Mouse (Mus musculus) forebrain, embryonic 12.5 days (tissue): ENCODE results near the gene Ddx46. TPM values are rescaled to one million over a fixed set of nuclear protein-coding genes. Genes with fewer than 3 reads are reported as not detected.
"Not testable (repeated sequence)": the region's sequence is repeated elsewhere in the genome, so short reads cannot be mapped to it uniquely, and the experiment has no call there.

Experiments used
- ATAC-seq: fragments of 200-750 bp; cut with Nextera tagmentation; 2 replicates; pipeline ENCODE4 v1.8.0; 2017; ENCODE audit warnings: moderate TSS enrichment; ENCODE audit not compliant: low FRiP score
- H3K27ac ChIP-seq: fragments of 300-500 bp; sonication (generic); 2 replicates; pipeline ENCODE4 v1.5.1; 2016; ENCODE audit warnings: mild to moderate bottlenecking
- H3K27me3 ChIP-seq: fragments of 300-500 bp; sonication (generic); 2 replicates; pipeline ENCODE4 v1.6.1; 2016; ENCODE audit warnings: mild to moderate bottlenecking
- H3K36me3 ChIP-seq: fragments of 300-500 bp; sonication (generic); replicated peaks from 2 replicates; pipeline ENCODE4 v1.6.1; 2016; ENCODE audit warnings: mild to moderate bottlenecking
- H3K4me1 ChIP-seq: fragments of 300-500 bp; sonication (generic); 2 replicates; pipeline ENCODE4 v1.6.1; 2016
- H3K4me2 ChIP-seq: fragments of 300-500 bp; sonication (generic); 2 replicates; pipeline ENCODE4 v1.6.1; 2016; ENCODE audit warnings: mild to moderate bottlenecking, moderate library complexity
- H3K4me3 ChIP-seq: fragments of 300-500 bp; sonication (generic); replicated peaks from 2 replicates; pipeline ENCODE4 v1.5.1; 2016; ENCODE audit warnings: mild to moderate bottlenecking
- H3K9ac ChIP-seq: fragments of 300-500 bp; sonication (generic); 2 replicates; pipeline ENCODE4 v1.6.1; 2016; ENCODE audit warnings: mild to moderate bottlenecking
- H3K9me3 ChIP-seq: fragments of 300-500 bp; sonication (generic); 2 replicates; pipeline ENCODE4 v1.6.1; 2016
- WGBS: fragments of 180-500 bp; shearing (Covaris S2); methylation state at CpG from one replicate; pipeline ENCODE4 v1.1.7; 2016; 5-methylcytosine and 5-hydroxymethylcytosine counted together
- polyA plus RNA-seq: library from polyadenylated mRNA; unstranded; fragments of >200 nt; fragmentation: Nextera tagmentation; extraction: Ambion mirVana; gene quantifications from 2 replicates; pipeline ENCODE4 v1.2.1, GENCODE M21; 2016

Gene Ddx46
- polyA plus RNA-seq, 1 experiment from 2014 or later, result 47.4 TPM

DNA sequence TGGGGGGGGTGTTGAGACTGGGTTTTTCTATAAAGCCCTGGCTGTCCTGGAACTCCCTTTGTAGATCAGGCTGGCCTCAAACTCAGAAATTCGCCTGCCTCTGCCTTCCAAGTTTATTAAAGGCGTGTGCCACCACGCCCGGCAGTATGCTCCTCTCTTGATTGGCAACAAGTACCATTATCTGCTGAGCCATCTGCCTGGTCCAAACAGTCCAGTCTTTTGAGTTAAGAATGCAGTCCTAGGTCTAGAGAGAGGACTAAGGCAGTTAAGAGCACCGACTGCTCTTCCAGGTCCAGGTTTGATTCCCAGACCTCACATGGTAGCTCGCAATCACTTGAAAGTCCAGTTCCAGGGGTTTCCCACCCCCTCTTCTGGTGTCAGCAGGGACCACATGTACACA is 16.2 kb downstream of the Ddx46 start:
- H3K4me1 ChIP-seq, result no peaks in the 10 kb centered on the region
- H3K4me2 ChIP-seq, result no peak overlapping the region
- no peaks in the 10 kb centered on the region for H3K9me3 ChIP-seq
- ATAC-seq, result no peak
- no peak overlapping the region for H3K4me3 ChIP-seq
- no peak overlapping the region for H3K27ac ChIP-seq
- 97% methylated on average over 6 of the region's 6 CpGs for WGBS
- no peak overlapping the region for H3K9ac ChIP-seq
- peaks cover 98% of the 10 kb centered on the region for H3K36me3 ChIP-seq
- H3K27me3 ChIP-seq, result no peaks in the 10 kb centered on the region

GRCm38 (mm10) chr13:55668550-55668949 is 33.7 kb downstream of the Ddx46 start:
- no peaks in the 10 kb centered on the region for H3K27me3 ChIP-seq
- no peak for ATAC-seq
- WGBS, result 81% methylated on average over 6 of the region's 6 CpGs
- H3K4me1 ChIP-seq, result no peaks in the 10 kb centered on the region
- H3K4me2 ChIP-seq, result no peak overlapping the region
- H3K36me3 ChIP-seq, result peaks cover 92% of the 10 kb centered on the region
- H3K9me3 ChIP-seq, result no peaks in the 10 kb centered on the region
- no peak overlapping the region for H3K4me3 ChIP-seq
- H3K9ac ChIP-seq, result no peak overlapping the region
- no peak overlapping the region for H3K27ac ChIP-seq

DNA sequence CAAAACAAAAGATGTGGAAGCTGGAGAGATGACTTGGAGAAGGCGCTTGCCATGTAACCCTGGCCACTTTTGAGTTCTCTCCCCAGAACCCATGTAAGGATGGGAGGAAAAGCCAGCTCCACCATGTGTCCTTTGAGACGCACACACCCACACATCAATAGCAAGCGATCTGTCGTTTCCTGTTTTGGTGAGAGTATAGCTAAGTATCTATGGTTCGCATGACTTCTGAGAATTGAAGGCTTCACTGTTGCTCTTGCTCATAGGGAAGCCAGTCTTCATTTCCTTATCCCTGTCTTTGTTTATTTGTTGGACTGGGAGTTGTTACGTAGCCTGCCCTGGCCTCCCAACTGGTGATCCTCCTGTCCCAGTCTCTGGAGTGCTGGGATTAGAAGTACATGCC is 37.9 kb downstream of the Ddx46 start:
- no peak overlapping the region for H3K27ac ChIP-seq
- H3K4me1 ChIP-seq, result no peaks in the 10 kb centered on the region
- H3K27me3 ChIP-seq, result no peaks in the 10 kb centered on the region
- H3K9ac ChIP-seq, result no peak overlapping the region
- H3K4me3 ChIP-seq, result no peak overlapping the region
- H3K9me3 ChIP-seq, result no peaks in the 10 kb centered on the region
- H3K4me2 ChIP-seq, result no peak overlapping the region
- ATAC-seq, result no peak
- H3K36me3 ChIP-seq, result peaks cover 89% of the 10 kb centered on the region
- WGBS, result 94% methylated on average over 6 of the region's 6 CpGs

DNA sequence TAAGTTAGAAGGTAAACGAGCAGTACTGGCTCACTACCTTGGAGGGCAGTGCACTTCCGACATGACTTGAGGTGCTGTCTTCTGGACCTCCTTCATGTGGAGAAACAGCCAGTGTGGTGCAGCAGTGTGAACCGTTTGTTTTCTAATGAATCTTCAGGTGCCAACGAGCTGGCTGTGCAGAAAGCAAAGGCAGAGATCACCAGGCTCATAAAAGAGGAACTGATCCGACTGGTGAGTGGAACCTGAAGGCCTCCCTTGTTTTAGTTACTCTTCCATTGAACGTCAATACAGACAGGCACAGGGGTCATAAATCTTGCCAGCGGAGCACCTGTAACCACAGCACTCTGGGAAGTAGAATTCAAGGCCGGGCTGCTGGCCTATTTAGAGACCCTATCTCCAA is 42.5 kb downstream of the Ddx46 start:
- no peak for ATAC-seq
- WGBS, result 89% methylated on average over 8 of the region's 8 CpGs
- Histone ChIP-seq H3K27ac (no peak overlapping the region), H3K9ac (no peak overlapping the region), H3K36me3 (peaks cover 83% of the 10 kb centered on the region), H3K4me2 (no peak overlapping the region), H3K9me3 (no peaks in the 10 kb centered on the region), H3K4me1 (no peaks in the 10 kb centered on the region), H3K4me3 (no peak overlapping the region), H3K27me3 (no peaks in the 10 kb centered on the region)

- H3K4me1 ChIP-seq, result no peaks in the 10 kb centered on the region
- no peaks in the 10 kb centered on the region for H3K9me3 ChIP-seq
- H3K27me3 ChIP-seq, result no peaks in the 10 kb centered on the region
- no peak overlapping the region for H3K4me3 ChIP-seq
- 90% methylated on average over 9 of the region's 9 CpGs for WGBS
- peaks cover 41% of the 10 kb centered on the region for H3K36me3 ChIP-seq
- ATAC-seq, result no peak
- no peak overlapping the region for H3K27ac ChIP-seq
- no peak overlapping the region for H3K4me2 ChIP-seq
- H3K9ac ChIP-seq, result no peak overlapping the region
These were observed 47.4 kb downstream of the Ddx46 start for GRCm38 (mm10) chr13:55682201-55682600.

DNA sequence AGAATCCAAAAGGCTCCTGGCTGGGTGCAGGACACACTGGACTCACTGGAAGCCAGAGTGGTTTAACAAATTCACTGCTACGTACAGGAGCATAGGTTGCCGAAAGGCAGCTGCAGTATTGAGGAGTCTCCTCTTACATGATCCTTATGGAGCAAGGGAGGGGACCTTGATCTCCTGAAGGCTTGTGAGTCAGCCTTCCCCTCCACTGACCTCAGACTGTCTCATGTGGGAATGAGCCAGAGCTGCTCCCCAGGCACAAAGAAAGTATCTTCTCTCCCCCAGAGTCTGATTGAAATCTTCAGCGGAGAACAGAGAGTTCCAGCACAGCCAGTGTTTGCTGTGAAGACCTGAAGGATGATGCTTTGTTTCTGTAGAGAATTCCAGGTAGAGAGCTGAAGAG is 48.8 kb downstream of the Ddx46 start:
- H3K9me3 ChIP-seq, result no peaks in the 10 kb centered on the region
- no peak overlapping the region for H3K4me3 ChIP-seq
- 87% methylated on average over 3 of the region's 3 CpGs for WGBS
- no peak for ATAC-seq
- H3K27ac ChIP-seq, result no peak overlapping the region
- no peaks in the 10 kb centered on the region for H3K27me3 ChIP-seq
- H3K4me2 ChIP-seq, result no peak overlapping the region
- H3K36me3 ChIP-seq, result peaks cover 28% of the 10 kb centered on the region
- H3K9ac ChIP-seq, result no peak overlapping the region
- peaks cover 11% of the 10 kb centered on the region for H3K4me1 ChIP-seq

- 76% methylated on average over 9 of the region's 9 CpGs for WGBS
- H3K9ac ChIP-seq, result no peak overlapping the region
These were observed 51.3 kb downstream of the Ddx46 start for GRCm38 (mm10) chr13:55686107-55686633.

DNA sequence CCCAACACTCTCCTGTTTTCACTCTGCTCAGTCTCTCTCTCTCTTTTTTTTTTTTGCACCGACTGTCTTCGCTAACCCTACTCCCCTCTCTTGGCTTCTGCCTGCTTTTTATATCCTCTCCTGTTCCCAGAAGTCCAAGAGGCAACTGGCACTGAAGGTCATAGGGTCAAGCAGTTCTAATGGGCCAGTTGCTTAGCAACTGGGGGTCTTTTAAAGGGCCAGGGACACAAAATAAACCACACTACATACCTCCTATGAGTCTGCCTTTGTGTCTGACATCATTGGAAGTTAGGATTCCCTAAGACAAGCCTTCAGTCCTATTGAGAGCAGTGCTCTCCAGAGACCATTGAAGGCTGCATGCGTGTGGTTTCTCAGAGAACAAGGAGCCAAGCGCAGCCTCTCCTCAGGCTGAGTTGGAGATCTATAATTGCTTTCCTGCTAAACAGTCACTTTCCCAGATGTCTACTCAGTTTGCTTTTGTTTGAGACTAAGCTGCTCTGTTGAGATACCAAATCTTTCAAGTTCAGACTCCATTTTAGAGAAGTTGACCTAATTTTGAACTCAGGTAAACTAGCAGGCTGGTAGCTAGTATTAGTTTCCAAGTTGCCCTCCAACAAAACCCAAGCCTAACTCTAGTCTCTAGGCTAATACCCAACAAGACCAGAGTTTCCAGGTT is 53.2 kb downstream of the Ddx46 start:
- Histone ChIP-seq H3K4me2 (no peak overlapping the region), H3K36me3 (no peaks in the 10 kb centered on the region), H3K4me3 (no peak overlapping the region), H3K9ac (no peak overlapping the region), H3K27ac (peak overlapping the region; percentile 50), H3K9me3 (no peaks in the 10 kb centered on the region), H3K27me3 (no peaks in the 10 kb centered on the region), H3K4me1 (peaks cover 11% of the 10 kb centered on the region)
- ATAC-seq, result no peak
- 19% methylated on average over 4 of the region's 4 CpGs for WGBS

More at GRCm38 (mm10) chr13:55686107-55686633, 51.3 kb downstream of the Ddx46 start:
- no peak overlapping the region for H3K4me3 ChIP-seq
- no peak overlapping the region for H3K4me2 ChIP-seq
- peaks cover 11% of the 10 kb centered on the region for H3K4me1 ChIP-seq
- no peak; the same call in 1 of the 2 replicates for ATAC-seq
- no peaks in the 10 kb centered on the region for H3K27me3 ChIP-seq
- no peaks in the 10 kb centered on the region for H3K9me3 ChIP-seq
- H3K36me3 ChIP-seq, result 0 out of 2 replicates have a peak, but pooled peaks cover 5% of the 10 kb centered on the region
- H3K27ac ChIP-seq, result 0 out of 2 replicates have a peak overlapping the region, but pooled peaks have one; percentile 14

GRCm38 (mm10) chr13:55692535-55693242 is 57.9 kb downstream of the Ddx46 start, which contains the start of gene B230219D22Rik:
TSS of gene B230219D22Rik (plus strand) at chr13:55693124.
- H3K27me3 ChIP-seq, result no peaks in the 10 kb centered on the region
- ATAC-seq, result peak; percentile 98
- H3K9me3 ChIP-seq, result no peaks in the 10 kb centered on the region
- H3K36me3 ChIP-seq, result no peaks in the 10 kb centered on the region
- peak within 1 kb of the TSS; percentile 63 for H3K4me2 ChIP-seq
- 3% methylated on average over 51 of the region's 51 CpGs for WGBS
- H3K9ac ChIP-seq, result peak within 1 kb of the TSS; percentile 100
- peak within 1 kb of the TSS; percentile 99 for H3K4me3 ChIP-seq
- H3K4me1 ChIP-seq, result peaks cover 31% of the 10 kb centered on the region
- H3K27ac ChIP-seq, result peak within 1 kb of the TSS; percentile 99

- Histone ChIP-seq H3K36me3 (0 out of 2 replicates have a peak, but pooled peaks cover 1% of the 10 kb centered on the region), H3K9ac (peak overlapping the region; percentile 100), H3K4me3 (peak overlapping the region; percentile 99), H3K4me2 (peak overlapping the region; percentile 63), H3K4me1 (peaks cover 26% of the 10 kb centered on the region), H3K27me3 (no peaks in the 10 kb centered on the region), H3K9me3 (no peaks in the 10 kb centered on the region), H3K27ac (peak overlapping the region; percentile 99)
- 1% methylated on average over 63 of the region's 70 CpGs for WGBS
- ATAC-seq, result peak; percentile 62
These were observed 58.5 kb downstream of the Ddx46 start for GRCm38 (mm10) chr13:55693243-55693721.

GRCm38 (mm10) chr13:55694110-55694509 is 59.3 kb downstream of the Ddx46 start:
- H3K4me2 ChIP-seq, result peak overlapping the region; percentile 63
- H3K9ac ChIP-seq, result peak overlapping the region; percentile 100
- peaks cover 10% of the 10 kb centered on the region for H3K36me3 ChIP-seq
- H3K4me1 ChIP-seq, result peaks cover 25% of the 10 kb centered on the region
- no peak overlapping the region for H3K27ac ChIP-seq
- WGBS, result 24% methylated on average over 8 of the region's 8 CpGs
- peak overlapping the region; percentile 99 for H3K4me3 ChIP-seq
- H3K27me3 ChIP-seq, result no peaks in the 10 kb centered on the region
- ATAC-seq, result no peak
- H3K9me3 ChIP-seq, result no peaks in the 10 kb centered on the region

DNA sequence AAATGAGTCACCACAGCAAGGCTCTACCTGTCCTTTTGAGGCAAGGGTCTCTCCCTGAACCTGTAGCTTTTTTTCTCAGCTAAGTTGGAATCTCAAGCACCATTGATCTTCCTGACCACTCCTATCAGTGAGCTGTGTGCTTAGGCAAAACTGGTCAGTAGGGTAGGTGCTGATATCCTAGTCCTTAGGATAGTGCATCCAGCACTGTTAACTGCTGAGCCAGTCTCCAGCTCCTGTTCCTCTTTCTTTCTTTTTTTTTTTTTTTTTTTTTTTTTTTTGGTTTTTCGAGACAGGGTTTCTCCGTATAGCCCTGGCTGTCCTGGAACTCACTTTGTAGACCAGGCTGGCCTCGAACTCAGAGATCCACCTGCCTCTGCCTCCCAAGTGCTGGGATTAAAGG is 61.2 kb downstream of the Ddx46 start:
- not testable (repeated sequence) for ATAC-seq, H3K27me3 ChIP-seq, H3K9ac ChIP-seq, H3K4me3 ChIP-seq, H3K4me2 ChIP-seq, H3K27ac ChIP-seq, H3K9me3 ChIP-seq
- Histone ChIP-seq H3K4me1 (peaks cover 25% of the 10 kb centered on the region), H3K36me3 (peaks cover 27% of the 10 kb centered on the region)
- WGBS, result 88% methylated on average over 1 of the region's 3 CpGs
